ENCODE assay signal across 24 mouse cellular contexts in the genomic region with DNA sequence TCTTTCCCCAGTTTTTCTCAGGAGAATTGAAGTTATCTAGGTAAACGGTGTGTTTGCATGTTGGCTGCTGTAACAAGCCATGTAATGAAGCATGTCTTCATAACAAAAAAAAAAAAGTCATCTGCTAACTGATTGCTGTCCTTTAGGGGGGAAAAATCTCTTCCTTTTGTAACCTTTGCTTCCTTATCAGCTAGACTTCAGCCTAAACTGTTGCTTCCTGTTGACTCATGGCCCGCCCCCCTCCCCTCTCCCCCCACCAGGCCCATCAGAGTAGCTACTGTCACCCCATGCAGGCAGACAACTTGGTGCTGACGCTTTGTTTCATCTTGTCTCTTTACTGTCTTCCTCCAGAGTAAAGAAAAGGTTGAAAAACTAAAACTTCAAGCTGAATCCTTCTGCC.
DNase-seq lines count a peak whose midpoint lies in the region; ATAC-seq and TF ChIP-seq lines count a peak whose summit lies in the region.
"Had no signal": no experiment of that assay in that cellular context is flagged by ENCODE, and none has a peak within 500 bp of the region (broad histone marks: within the 10 kb centered on the region; RNA-seq: fewer than 3 reads in every experiment).

No protein-coding gene starts in this region.

- no peak for TF ChIP-seq CTCF in MEL (IDR thresholded peaks at IDR 0.05 in 2 of 3, conservative IDR thresholded peaks at IDR 0.05 in 1 of 3; ENCODE audit: control insufficient read depth in 1 of 3, insufficient read depth in 1 of 3, low read depth in 2 of 3, low read length in 3 of 3, poor library complexity in 1 of 3, severe bottlenecking in 1 of 3)

- no peaks in the 10 kb centered on the region for H3K27me3 ChIP-seq in MEL (ENCODE audit: control insufficient read depth in 1 of 2, insufficient read depth in 2 of 2, low read length in 2 of 2)
- H3K27me3 ChIP-seq in liver, embryonic 13.5 days, result no peaks in the 10 kb centered on the region
- H3K27me3 ChIP-seq: embryonic facial prominence, embryonic 13.5 days; forebrain, embryonic 13.5 days; heart, embryonic 12.5 days; hindbrain, embryonic 12.5 days; limb, embryonic 13.5 days; lung, embryonic 15.5 days had no signal

- H3K9ac ChIP-seq in MEL (ENCODE audit: control insufficient read depth, low read depth, low read length, poor library complexity, severe bottlenecking), result no peak overlapping the region
- no peak overlapping the region for H3K9ac ChIP-seq in liver, embryonic 13.5 days
- H3K9ac ChIP-seq: embryonic facial prominence, embryonic 13.5 days; forebrain, embryonic 13.5 days; heart, embryonic 12.5 days; hindbrain, embryonic 12.5 days; limb, embryonic 13.5 days; lung, embryonic 15.5 days had no signal

- H3K36me3 ChIP-seq in MEL (ENCODE audit: control insufficient read depth in 1 of 2, insufficient read depth in 2 of 2, low read length in 2 of 2), result peaks cover 14 to 36% of the 10 kb centered on the region in 2 experiments
- peaks cover 17% of the 10 kb centered on the region; the same call in 1 of the 2 replicates for H3K36me3 ChIP-seq in liver, embryonic 13.5 days
- H3K36me3 ChIP-seq: embryonic facial prominence, embryonic 13.5 days; heart, embryonic 12.5 days; hindbrain, embryonic 12.5 days; limb, embryonic 13.5 days; lung, embryonic 15.5 days had no signal

- TF ChIP-seq EP300 in MEL (IDR thresholded peaks at IDR 0.05; ENCODE audit: low read depth in 1 of 2, low read length in 2 of 2), result peak; percentile 71 to 84

- peak; percentile 64 for DNase-seq in MEL (ENCODE audit: low read depth, low spot score)
- no peak for DNase-seq in liver, embryonic 13.5 days
- no peak for DNase-seq in thymus, adult 18-20 months
- DNase-seq in left cerebral cortex, postnatal 14 days (ENCODE audit: low spot score in 2 of 2), result no peak
- no peak for DNase-seq in testis, postnatal 10 days (ENCODE audit: low spot score)
- DNase-seq: adrenal gland, postnatal 10 days; cerebellum, adult 18-20 months; cerebellum, postnatal 25 days; embryo, embryonic 11 days; heart, postnatal 10 days; kidney, adult 8-10 months; kidney, postnatal 14 days; lung, postnatal 36 days; right cerebral cortex, postnatal 4 days; thymus, postnatal 36 days had no signal

- no peak overlapping the region for H3K27ac ChIP-seq in MEL (ENCODE audit: control insufficient read depth, low read depth, low read length)
- H3K27ac ChIP-seq in liver, embryonic 13.5 days, result peak overlapping the region; percentile 31
- H3K27ac ChIP-seq: embryonic facial prominence, embryonic 13.5 days; forebrain, embryonic 13.5 days; hindbrain, embryonic 12.5 days; limb, embryonic 13.5 days; lung, embryonic 15.5 days had no signal

- intact Hi-C loops in left cerebral cortex, postnatal 14 days (cut with DNase I), result no loop called here

- peaks cover 3 to 6% of the 10 kb centered on the region in 2 experiments for H3K4me1 ChIP-seq in MEL (ENCODE audit: control insufficient read depth in 1 of 2, insufficient read depth in 2 of 2, low read length in 2 of 2)
- H3K4me1 ChIP-seq in liver, embryonic 13.5 days (replicated peaks), result peaks cover 29% of the 10 kb centered on the region
- H3K4me1 ChIP-seq: forebrain, embryonic 13.5 days; hindbrain, embryonic 12.5 days; lung, embryonic 15.5 days had no signal

- ATAC-seq in granulocyte monocyte progenitor cell, adult 5-6 weeks (replicated peaks; ENCODE audit: poor library complexity, severe bottlenecking), result peak; percentile 66
- peak; percentile 51; the same call in 1 of the 2 replicates for ATAC-seq in liver, embryonic 13.5 days (ENCODE audit: low read depth)
- peak; percentile 75 for ATAC-seq in megakaryocyte-erythroid progenitor cell, adult 5-6 weeks (replicated peaks; ENCODE audit: low FRiP score, low TSS enrichment, poor library complexity, severe bottlenecking)
- ATAC-seq: forebrain, embryonic 13.5 days had no signal

- no peak for TF ChIP-seq POLR2A in MEL (IDR thresholded peaks at IDR 0.05; ENCODE audit: control insufficient read depth in 1 of 2, insufficient read depth in 1 of 2, low read depth in 1 of 2, low read length in 2 of 2, poor library complexity in 1 of 2)

- H3K4me3 ChIP-seq in MEL (ENCODE audit: control insufficient read depth in 1 of 2, insufficient read depth in 1 of 2, low read depth in 2 of 2, low read length in 2 of 2), result no peak overlapping the region
- H3K4me3 ChIP-seq in liver, embryonic 13.5 days (replicated peaks), result peak overlapping the region; percentile 14
- H3K4me3 ChIP-seq: embryonic facial prominence, embryonic 13.5 days; erythroblast, embryonic 14.5 days; forebrain, embryonic 13.5 days; heart, embryonic 12.5 days; hindbrain, embryonic 12.5 days; limb, embryonic 13.5 days; lung, embryonic 15.5 days had no signal

- WGBS in liver, embryonic 13.5 days (ENCODE audit: insufficient replicate concordance), result 8% methylated on average over 3 of the region's 3 CpGs

- no peak for TF ChIP-seq RAD21 in MEL (IDR thresholded peaks at IDR 0.05; ENCODE audit: low read depth, low read length)

- no peaks in the 10 kb centered on the region for H3K9me3 ChIP-seq in MEL (replicated peaks; ENCODE audit: insufficient read depth, low read length)
- no peaks in the 10 kb centered on the region for H3K9me3 ChIP-seq in liver, embryonic 13.5 days (replicated peaks)
- H3K9me3 ChIP-seq: embryonic facial prominence, embryonic 13.5 days; forebrain, embryonic 13.5 days; heart, embryonic 12.5 days; hindbrain, embryonic 12.5 days; limb, embryonic 13.5 days; lung, embryonic 15.5 days had no signal

- H3K79me2 ChIP-seq in MEL (ENCODE audit: control insufficient read depth, insufficient read depth, low read length, poor library complexity), result no peaks in the 10 kb centered on the region

- peak overlapping the region; percentile 32 for H3K4me2 ChIP-seq in liver, embryonic 13.5 days
- H3K4me2 ChIP-seq: embryonic facial prominence, embryonic 13.5 days; forebrain, embryonic 13.5 days; heart, embryonic 12.5 days; hindbrain, embryonic 12.5 days; limb, embryonic 13.5 days; lung, embryonic 15.5 days had no signal

TF ChIP-seq in MEL, 35 proteins besides CTCF, POLR2A, EP300 and RAD21:
- no peak for TF ChIP-seq E2F4 (IDR thresholded peaks at IDR 0.05; ENCODE audit: borderline replicate concordance, low read depth, low read length)
- TF ChIP-seq SIN3A (IDR thresholded peaks at IDR 0.05; ENCODE audit: low read length), result 0 out of 2 replicates have a peak, but pooled peaks have one; percentile 17
- peak; percentile 47; the same call in 1 of the 2 replicates for TF ChIP-seq MYB (IDR thresholded peaks at IDR 0.05; ENCODE audit: low read depth, low read length)
- TF ChIP-seq GATA1 (IDR thresholded peaks at IDR 0.05; ENCODE audit: low read depth, low read length), result peak; percentile 69
- peak; percentile 95 for TF ChIP-seq RCOR1 (IDR thresholded peaks at IDR 0.05; ENCODE audit: low read depth, low read length)
- no peak for TF ChIP-seq UBTF (IDR thresholded peaks at IDR 0.05; ENCODE audit: borderline replicate concordance, insufficient read depth, low read depth, low read length)
- TF ChIP-seq TBP (IDR thresholded peaks at IDR 0.05; ENCODE audit: low read depth, low read length), result no peak
- TF ChIP-seq ELF1 (IDR thresholded peaks at IDR 0.05; ENCODE audit: low read depth, low read length), result no peak
- no peak for TF ChIP-seq KAT2A (conservative IDR thresholded peaks at IDR 0.05; ENCODE audit: low read depth, low read length)
- TF ChIP-seq TCF12 (IDR thresholded peaks at IDR 0.05; ENCODE audit: low read depth, low read length), result peak; percentile 74
- 0 out of 2 replicates have a peak, but pooled peaks have one; percentile 30 for TF ChIP-seq ETS1 (IDR thresholded peaks at IDR 0.05; ENCODE audit: low read depth, low read length)
- TF ChIP-seq MAZ (IDR thresholded peaks at IDR 0.05; ENCODE audit: low read depth, low read length), result no peak
- no peak for TF ChIP-seq USF1 (IDR thresholded peaks at IDR 0.05; ENCODE audit: low read depth, low read length)
- TF ChIP-seq CHD2 (IDR thresholded peaks at IDR 0.05; ENCODE audit: low read length), result no peak
- peak; percentile 90 for TF ChIP-seq ZNF384 (IDR thresholded peaks at IDR 0.05; ENCODE audit: low read depth, low read length)
- no peak for TF ChIP-seq POLR2AphosphoS2 (IDR thresholded peaks at IDR 0.05; ENCODE audit: low read length)
- TF ChIP-seq TAL1 (IDR thresholded peaks at IDR 0.05; ENCODE audit: low read length), result peak; percentile 65
